Mouse (Mus musculus): ENCODE measurements around the gene Skap1. TPM values are rescaled to one million over a fixed set of nuclear protein-coding genes. Genes with fewer than 3 reads are reported as not detected.
A peak's percentile ranks its signal among the peaks of the same experiment; 100 is the strongest.

The Skap1 gene
- 2.5 and 4.0 TPM in 2 replicates for polyA plus RNA-seq (2015; fragmentation: Nextera tagmentation; extraction: Ambion mirVana)

GRCm38 (mm10) chr11:96463986-96464715 is at the start of gene Skap1:
Skap1 (plus strand) TSS chr11:96464593.
- no peak for ATAC-seq

GRCm38 (mm10) chr11:96421074-96421473 is 43.3 kb upstream of the Skap1 start:
- Histone ChIP-seq H3K36me3 (ENCODE audit: poor library complexity, severe bottlenecking) (no peaks in the 10 kb centered on the region), H3K4me1 (no peaks in the 10 kb centered on the region), H3K9me3 (replicated peaks) (no peaks in the 10 kb centered on the region), H3K27ac (no peak overlapping the region), H3K27me3 (no peaks in the 10 kb centered on the region), H3K4me2 (no peak overlapping the region), H3K9ac (no peak overlapping the region), H3K4me3 (no peak overlapping the region)
- WGBS, result 44% methylated on average over 5 of the region's 5 CpGs
- ATAC-seq, result no peak

More at GRCm38 (mm10) chr11:96463986-96464715, at the start of gene Skap1:
- Histone ChIP-seq H3K4me1 (peaks cover 55% of the 10 kb centered on the region), H3K27me3 (peaks cover 24% of the 10 kb centered on the region), H3K27ac (no peak within 1 kb of the TSS), H3K4me3 (peak within 1 kb of the TSS; percentile 38), H3K9ac (peak within 1 kb of the TSS; percentile 59), H3K36me3 (ENCODE audit: poor library complexity, severe bottlenecking) (no peaks in the 10 kb centered on the region), H3K9me3 (replicated peaks) (no peaks in the 10 kb centered on the region), H3K4me2 (peak within 1 kb of the TSS; percentile 71)
- 9% methylated on average over 29 of the region's 42 CpGs for WGBS

GRCm38 (mm10) chr11:96421517-96422265 is 42.7 kb upstream of the Skap1 start:
- H3K4me1 ChIP-seq, result no peaks in the 10 kb centered on the region
- H3K4me3 ChIP-seq, result no peak overlapping the region

GRCm38 (mm10) chr11:96425193-96425592 is 39.2 kb upstream of the Skap1 start:
- no peaks in the 10 kb centered on the region for H3K9me3 ChIP-seq (replicated peaks)
- no peak overlapping the region for H3K4me3 ChIP-seq
- WGBS, result 89% methylated on average over 6 of the region's 6 CpGs
- ATAC-seq, result no peak
- no peak overlapping the region for H3K27ac ChIP-seq
- no peaks in the 10 kb centered on the region for H3K4me1 ChIP-seq
- no peak overlapping the region for H3K4me2 ChIP-seq
- H3K9ac ChIP-seq, result no peak overlapping the region
- no peaks in the 10 kb centered on the region for H3K36me3 ChIP-seq (ENCODE audit: poor library complexity, severe bottlenecking)
- no peaks in the 10 kb centered on the region for H3K27me3 ChIP-seq

More at GRCm38 (mm10) chr11:96421517-96422265, 42.7 kb upstream of the Skap1 start:
- 69% methylated on average over 11 of the region's 11 CpGs for WGBS
- ATAC-seq, result no peak
- no peaks in the 10 kb centered on the region for H3K36me3 ChIP-seq (ENCODE audit: poor library complexity, severe bottlenecking)
- H3K4me2 ChIP-seq, result no peak overlapping the region
- H3K9ac ChIP-seq, result no peak overlapping the region
- H3K27ac ChIP-seq, result no peak overlapping the region
- H3K9me3 ChIP-seq (replicated peaks), result no peaks in the 10 kb centered on the region
- no peaks in the 10 kb centered on the region for H3K27me3 ChIP-seq

- H3K9ac ChIP-seq, result no peak overlapping the region
- no peaks in the 10 kb centered on the region for H3K4me1 ChIP-seq
- H3K9me3 ChIP-seq (replicated peaks), result no peaks in the 10 kb centered on the region
- H3K4me2 ChIP-seq, result no peak overlapping the region
- H3K36me3 ChIP-seq (ENCODE audit: poor library complexity, severe bottlenecking), result no peaks in the 10 kb centered on the region
- 81% methylated on average over 6 of the region's 6 CpGs for WGBS
- H3K4me3 ChIP-seq, result no peak overlapping the region
- no peak overlapping the region for H3K27ac ChIP-seq
- H3K27me3 ChIP-seq, result no peaks in the 10 kb centered on the region
- ATAC-seq, result no peak
Measured at GRCm38 (mm10) chr11:96426191-96426590, 38.2 kb upstream of the Skap1 start.

- Histone ChIP-seq H3K4me2 (no peak overlapping the region), H3K27ac (no peak overlapping the region), H3K4me3 (no peak overlapping the region), H3K9ac (no peak overlapping the region), H3K4me1 (no peaks in the 10 kb centered on the region), H3K9me3 (replicated peaks) (no peaks in the 10 kb centered on the region), H3K36me3 (ENCODE audit: poor library complexity, severe bottlenecking) (no peaks in the 10 kb centered on the region), H3K27me3 (no peaks in the 10 kb centered on the region)
- no peak for ATAC-seq
- 53% methylated on average over 2 of the region's 2 CpGs for WGBS
Measured at GRCm38 (mm10) chr11:96426805-96427204, 37.6 kb upstream of the Skap1 start.

- H3K36me3 ChIP-seq (ENCODE audit: poor library complexity, severe bottlenecking), result no peaks in the 10 kb centered on the region
- no peaks in the 10 kb centered on the region for H3K27me3 ChIP-seq
- H3K4me2 ChIP-seq, result no peak overlapping the region
- no peak overlapping the region for H3K4me3 ChIP-seq
- no peak overlapping the region for H3K9ac ChIP-seq
- no peaks in the 10 kb centered on the region for H3K9me3 ChIP-seq (replicated peaks)
- no peak for ATAC-seq
- H3K27ac ChIP-seq, result no peak overlapping the region
- H3K4me1 ChIP-seq, result no peaks in the 10 kb centered on the region
- WGBS, result 87% methylated on average over 2 of the region's 2 CpGs
Measured at GRCm38 (mm10) chr11:96429062-96429461, 35.3 kb upstream of the Skap1 start.

- no peaks in the 10 kb centered on the region for H3K27me3 ChIP-seq
- H3K4me2 ChIP-seq, result no peak overlapping the region
- no peak overlapping the region for H3K4me3 ChIP-seq
- H3K9ac ChIP-seq, result no peak overlapping the region
- no peaks in the 10 kb centered on the region for H3K36me3 ChIP-seq (ENCODE audit: poor library complexity, severe bottlenecking)
- no peaks in the 10 kb centered on the region for H3K9me3 ChIP-seq (replicated peaks)
- no peaks in the 10 kb centered on the region for H3K4me1 ChIP-seq
- no peak overlapping the region for H3K27ac ChIP-seq
- 77% methylated on average over 5 of the region's 5 CpGs for WGBS
- no peak for ATAC-seq
Measured at GRCm38 (mm10) chr11:96429891-96430290, 34.5 kb upstream of the Skap1 start.

GRCm38 (mm10) chr11:96431871-96432270 is 32.5 kb upstream of the Skap1 start:
- no peak for ATAC-seq
- WGBS, result 79% methylated on average over 9 of the region's 9 CpGs
- Histone ChIP-seq H3K4me2 (no peak overlapping the region), H3K9ac (no peak overlapping the region), H3K9me3 (replicated peaks) (no peaks in the 10 kb centered on the region), H3K27ac (no peak overlapping the region), H3K4me3 (no peak overlapping the region), H3K36me3 (ENCODE audit: poor library complexity, severe bottlenecking) (no peaks in the 10 kb centered on the region), H3K27me3 (no peaks in the 10 kb centered on the region), H3K4me1 (no peaks in the 10 kb centered on the region)

- Histone ChIP-seq H3K4me3 (no peak overlapping the region), H3K9ac (no peak overlapping the region), H3K27me3 (no peaks in the 10 kb centered on the region), H3K4me1 (0 out of 2 replicates have a peak, but pooled peaks cover 3% of the 10 kb centered on the region), H3K9me3 (replicated peaks) (no peaks in the 10 kb centered on the region), H3K27ac (no peak overlapping the region), H3K36me3 (ENCODE audit: poor library complexity, severe bottlenecking) (no peaks in the 10 kb centered on the region), H3K4me2 (no peak overlapping the region)
- WGBS, result 82% methylated on average over 6 of the region's 6 CpGs
- ATAC-seq, result no peak
Measured at GRCm38 (mm10) chr11:96434888-96435287, 29.5 kb upstream of the Skap1 start.

- Histone ChIP-seq H3K36me3 (ENCODE audit: poor library complexity, severe bottlenecking) (no peaks in the 10 kb centered on the region), H3K27me3 (no peaks in the 10 kb centered on the region), H3K9ac (no peak overlapping the region), H3K9me3 (replicated peaks) (no peaks in the 10 kb centered on the region), H3K4me2 (peak overlapping the region; percentile 19), H3K4me1 (peaks cover 4% of the 10 kb centered on the region; the same call in 1 of the 2 replicates), H3K27ac (no peak overlapping the region), H3K4me3 (no peak overlapping the region)
- ATAC-seq, result no peak
- WGBS, result 43% methylated on average over 7 of the region's 7 CpGs
Measured at GRCm38 (mm10) chr11:96436525-96436924, 27.9 kb upstream of the Skap1 start.

GRCm38 (mm10) chr11:96438787-96439186 is 25.6 kb upstream of the Skap1 start:
- Histone ChIP-seq H3K4me3 (no peak overlapping the region), H3K36me3 (ENCODE audit: poor library complexity, severe bottlenecking) (no peaks in the 10 kb centered on the region), H3K4me2 (no peak overlapping the region), H3K4me1 (peaks cover 9% of the 10 kb centered on the region; the same call in 1 of the 2 replicates), H3K27ac (no peak overlapping the region), H3K9ac (no peak overlapping the region), H3K9me3 (replicated peaks) (no peaks in the 10 kb centered on the region), H3K27me3 (no peaks in the 10 kb centered on the region)
- WGBS, result 4% methylated on average over 7 of the region's 7 CpGs
- no peak for ATAC-seq

Data from forebrain, embryonic 13.5 days (tissue).